Mouse (Mus musculus) embryonic fibroblast, embryonic 13.5 days (primary cell): ENCODE results near the gene Cnrip1.

Experiments used
- CTCF ChIP-seq: IDR thresholded peaks from 2 replicates; pipeline ENCODE4 v1.5.1; 2011; ENCODE audit warnings: mild to moderate bottlenecking, control low read depth, low read length, moderate library complexity, borderline replicate concordance; ENCODE audit not compliant: insufficient read depth
- POLR2A ChIP-seq: IDR thresholded peaks from 2 replicates; pipeline ENCODE4 v1.6.1; 2011; ENCODE audit warnings: low read depth, mild to moderate bottlenecking, control low read depth, low read length, moderate library complexity

- TF ChIP-seq POLR2A (no peak), CTCF (no peak)
These were observed 46.2 kb upstream of the Cnrip1 start for GRCm38 (mm10) chr11:17004899-17005846.
